Mouse (Mus musculus): ENCODE data around the gene Brox. TPM values are rescaled to one million over a fixed set of nuclear protein-coding genes. Genes with fewer than 3 reads are reported as not detected.
A peak's percentile ranks its signal among the peaks of the same experiment; 100 is the strongest.

Gene Brox
- total and polyA plus RNA-seq, 2 experiments from 2014 or later = 94.1 to 137 TPM

DNA sequence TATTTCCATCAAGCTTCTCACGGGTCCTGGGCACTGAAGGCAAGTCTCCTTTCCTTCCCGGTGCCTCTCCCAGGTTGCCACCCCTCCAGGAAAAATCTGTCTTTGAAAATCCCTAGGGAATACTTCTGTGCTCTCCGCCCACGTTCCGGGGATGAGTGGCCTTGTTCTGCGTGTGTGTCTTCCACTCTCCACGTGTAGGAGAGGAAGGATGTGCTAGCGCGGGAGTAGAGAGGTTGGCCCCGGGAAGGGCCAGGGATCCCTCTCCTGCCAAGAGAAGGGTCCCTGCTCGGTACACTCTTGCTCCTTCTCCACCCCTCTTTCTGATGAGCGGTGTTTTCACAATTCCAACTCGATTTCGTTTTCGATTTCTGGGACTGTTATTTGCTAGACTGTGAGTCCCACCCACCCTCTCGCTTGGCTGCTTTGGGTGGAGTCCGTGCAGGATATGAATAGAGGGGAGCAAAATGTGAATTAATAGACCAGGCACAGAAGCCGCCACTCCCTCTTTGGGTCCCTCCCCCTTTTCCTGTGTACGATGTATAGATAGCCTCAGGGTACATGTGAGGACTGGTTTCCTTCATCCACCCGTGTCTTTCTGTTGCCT lies 919 bp upstream of the Brox start:
- WGBS = 1% methylated on average over 20 of the region's 20 CpGs
- peaks cover 10% of the 10 kb centered on the region for H3K36me3 ChIP-seq (ENCODE audit: insufficient read depth)
- TF ChIP-seq CTCF (IDR thresholded peaks at IDR 0.05; ENCODE audit: low read depth) = no peak
- 0 out of 2 replicates have a peak overlapping the region, but pooled peaks have one; percentile 3 for H3K27ac ChIP-seq (ENCODE audit: low read depth, low read length)
- H3K4me1 ChIP-seq (ENCODE audit: insufficient read depth) = no peaks in the 10 kb centered on the region
- no peaks in the 10 kb centered on the region for H3K27me3 ChIP-seq (ENCODE audit: insufficient read depth, low read length)
- no peaks in the 10 kb centered on the region for H3K9me3 ChIP-seq (ENCODE audit: low read length)
- ATAC-seq = 0 out of 2 replicates have a peak, but pooled peaks have one; percentile 9
- H3K4me2 ChIP-seq (ENCODE audit: low read depth) = peak overlapping the region; percentile 50
- peak overlapping the region; percentile 33 for H3K9ac ChIP-seq
- peak; percentile 57 for DNase-seq
- H3K4me3 ChIP-seq (ENCODE audit: low read depth, low read length) = peak overlapping the region; percentile 53

DNA sequence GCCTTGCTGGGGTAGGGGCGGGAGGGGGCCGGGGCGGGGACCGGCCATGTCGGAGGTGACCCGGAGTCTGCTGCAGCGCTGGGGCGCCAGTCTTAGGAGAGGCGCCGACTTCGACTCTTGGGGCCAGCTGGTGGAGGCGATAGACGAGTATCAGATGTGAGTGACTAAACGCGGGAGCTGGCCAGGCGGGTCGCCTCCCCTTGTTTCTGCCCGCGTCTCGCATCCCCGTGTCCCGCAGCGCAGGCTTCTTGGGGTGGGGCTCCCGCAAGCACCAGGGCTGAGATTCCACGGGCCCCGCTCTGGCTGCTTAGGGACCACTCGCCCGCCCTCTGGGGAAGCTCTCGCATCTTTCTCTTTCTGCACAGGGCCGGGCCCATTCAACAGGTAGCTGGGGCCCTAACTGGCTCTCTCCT lies 410 bp upstream of the Brox start:
- ATAC-seq (peak; percentile 28), DNase-seq (no peak)
- H3K4me2 ChIP-seq (ENCODE audit: low read depth) = peak overlapping the region; percentile 50
- 0 out of 2 replicates have a peak overlapping the region, but pooled peaks have one; percentile 3 for H3K27ac ChIP-seq (ENCODE audit: low read depth, low read length)
- under 1% methylated on average over 30 of the region's 30 CpGs for WGBS
- no peaks in the 10 kb centered on the region for H3K9me3 ChIP-seq (ENCODE audit: low read length)
- H3K4me3 ChIP-seq (ENCODE audit: low read depth, low read length) = peak overlapping the region; percentile 53
- H3K9ac ChIP-seq = peak overlapping the region; percentile 33
- no peak for TF ChIP-seq CTCF (IDR thresholded peaks at IDR 0.05; ENCODE audit: low read depth)
- H3K27me3 ChIP-seq (ENCODE audit: insufficient read depth, low read length) = no peaks in the 10 kb centered on the region
- no peaks in the 10 kb centered on the region for H3K4me1 ChIP-seq (ENCODE audit: insufficient read depth)
- peaks cover 13% of the 10 kb centered on the region for H3K36me3 ChIP-seq (ENCODE audit: insufficient read depth)

DNA sequence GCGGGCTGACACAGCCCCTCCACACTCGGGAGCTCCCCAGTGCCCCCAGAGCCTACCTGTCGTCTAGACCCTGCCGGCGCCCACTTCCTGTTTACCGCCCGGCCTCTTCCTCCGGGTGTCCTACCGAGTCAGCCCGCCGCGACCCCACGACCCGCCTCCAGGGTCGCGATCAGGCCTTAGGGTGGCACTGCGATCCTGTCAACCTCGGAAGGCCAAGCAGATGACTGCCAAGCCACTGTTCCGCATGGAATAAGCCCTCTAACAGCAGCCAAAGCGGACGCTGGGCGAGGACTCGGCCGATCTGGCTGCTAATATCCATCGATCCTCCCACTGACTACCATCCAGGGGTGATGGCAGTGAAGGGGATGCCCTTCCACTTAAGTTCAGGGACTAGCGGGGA lies 604 bp downstream of the Brox start, which contains the start of gene Aida:
Gene Aida, plus strand, starts transcription at position 126 of the 400 bp plus-strand sequence.
- WGBS = under 1% methylated on average over 26 of the region's 26 CpGs

DNA sequence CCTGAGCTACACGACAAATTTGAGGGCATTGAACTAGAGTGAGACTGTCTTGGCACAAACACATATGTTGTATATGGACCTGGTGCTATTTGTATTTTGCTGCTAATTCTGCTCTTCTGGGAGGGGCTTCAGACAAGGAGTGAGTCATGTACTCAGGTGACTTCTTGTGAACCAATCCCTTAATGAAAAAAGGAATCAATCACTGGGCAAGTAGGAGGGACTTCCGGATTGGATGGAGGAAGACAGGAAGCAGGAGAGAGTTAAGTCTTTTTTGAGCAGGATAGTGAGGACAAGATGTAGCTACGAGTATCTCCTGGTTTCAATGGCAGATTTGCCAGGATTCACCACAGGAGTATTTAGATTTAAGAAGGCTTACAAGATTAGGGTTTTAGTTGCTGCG lies 7.5 kb downstream of the Brox start:
- TF ChIP-seq CTCF (IDR thresholded peaks at IDR 0.05; ENCODE audit: low read depth) = no peak
- no peak overlapping the region for H3K4me3 ChIP-seq (ENCODE audit: low read depth, low read length)
- H3K4me2 ChIP-seq (ENCODE audit: low read depth) = no peak overlapping the region
- no peak for ATAC-seq
- peaks cover 78% of the 10 kb centered on the region for H3K36me3 ChIP-seq (ENCODE audit: insufficient read depth)
- H3K27ac ChIP-seq (ENCODE audit: low read depth, low read length) = no peak overlapping the region
- no peak overlapping the region for H3K9ac ChIP-seq
- DNase-seq = no peak
- no peaks in the 10 kb centered on the region for H3K9me3 ChIP-seq (ENCODE audit: low read length)
- H3K27me3 ChIP-seq (ENCODE audit: insufficient read depth, low read length) = no peaks in the 10 kb centered on the region
- WGBS = 88% methylated on average over 4 of the region's 4 CpGs
- no peaks in the 10 kb centered on the region for H3K4me1 ChIP-seq (ENCODE audit: insufficient read depth)

More for the DNA sequence above, 604 bp downstream of the Brox start, which contains the start of gene Aida:
- Histone ChIP-seq H3K9ac (peak within 1 kb of the TSS; percentile 61), H3K9me3 (ENCODE audit: low read length) (no peaks in the 10 kb centered on the region), H3K4me1 (ENCODE audit: insufficient read depth) (no peaks in the 10 kb centered on the region), H3K36me3 (ENCODE audit: insufficient read depth) (peaks cover 21% of the 10 kb centered on the region), H3K27me3 (ENCODE audit: insufficient read depth, low read length) (no peaks in the 10 kb centered on the region), H3K27ac (ENCODE audit: low read depth, low read length) (peak within 1 kb of the TSS; percentile 65), H3K4me2 (ENCODE audit: low read depth) (peak within 1 kb of the TSS; percentile 50), H3K4me3 (ENCODE audit: low read depth, low read length) (peak within 1 kb of the TSS; percentile 53)
- 0 out of 2 replicates have a peak, but pooled peaks have one; percentile 42 for TF ChIP-seq CTCF (IDR thresholded peaks at IDR 0.05; ENCODE audit: low read depth)
- peak; percentile 33 for ATAC-seq
- no peak for DNase-seq

DNA sequence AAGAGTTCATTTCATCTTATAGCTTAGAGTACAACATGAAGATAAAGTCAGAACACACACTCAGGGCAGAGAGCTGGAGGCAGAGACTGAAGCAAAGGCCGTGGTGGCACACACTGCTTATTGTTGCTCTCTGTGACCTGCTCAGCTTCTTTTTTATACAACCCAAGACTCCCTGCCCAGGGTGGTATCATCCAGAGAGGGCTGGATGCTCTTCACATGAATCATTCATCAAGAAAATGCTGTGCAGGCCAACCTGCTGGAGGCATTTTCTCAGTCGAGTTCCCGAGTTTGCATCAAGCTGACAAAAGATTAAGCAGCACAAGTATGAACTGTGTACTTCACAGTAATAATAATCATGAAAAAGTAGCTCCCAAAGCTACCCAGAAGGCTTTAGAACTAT lies 8.7 kb downstream of the Brox start:
- TF ChIP-seq CTCF (IDR thresholded peaks at IDR 0.05; ENCODE audit: low read depth) = no peak
- H3K4me3 ChIP-seq (ENCODE audit: low read depth, low read length) = no peak overlapping the region
- no peak for ATAC-seq
- no peak overlapping the region for H3K27ac ChIP-seq (ENCODE audit: low read depth, low read length)
- 82% methylated on average over 3 of the region's 3 CpGs for WGBS
- H3K4me1 ChIP-seq (ENCODE audit: insufficient read depth) = no peaks in the 10 kb centered on the region
- no peaks in the 10 kb centered on the region for H3K9me3 ChIP-seq (ENCODE audit: low read length)
- H3K9ac ChIP-seq = no peak overlapping the region
- DNase-seq = no peak
- no peak overlapping the region for H3K4me2 ChIP-seq (ENCODE audit: low read depth)
- peaks cover 81% of the 10 kb centered on the region for H3K36me3 ChIP-seq (ENCODE audit: insufficient read depth)
- no peaks in the 10 kb centered on the region for H3K27me3 ChIP-seq (ENCODE audit: insufficient read depth, low read length)

DNA sequence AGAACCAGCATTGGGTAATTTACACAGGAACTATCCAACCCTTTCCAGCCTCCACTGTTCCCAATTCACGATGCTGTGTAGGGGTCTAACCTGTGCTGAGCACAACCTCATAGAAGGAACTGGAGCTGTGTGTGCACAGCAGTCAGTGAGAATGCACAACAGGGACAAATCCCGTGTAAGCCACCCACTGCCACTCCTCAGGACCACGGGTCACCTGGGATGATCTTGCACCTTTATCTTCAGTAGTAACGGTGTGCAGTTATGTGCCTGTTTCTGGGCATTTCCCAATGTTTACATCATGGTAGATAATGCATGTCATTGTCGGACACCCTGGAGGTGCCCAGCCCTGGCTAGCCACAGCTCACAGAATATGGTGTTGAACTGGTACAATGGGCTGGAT lies 21.3 kb downstream of the Brox start:
- no peak for ATAC-seq
- Histone ChIP-seq H3K4me1 (ENCODE audit: insufficient read depth) (no peaks in the 10 kb centered on the region), H3K4me3 (ENCODE audit: low read depth, low read length) (no peak overlapping the region), H3K4me2 (ENCODE audit: low read depth) (no peak overlapping the region), H3K27ac (ENCODE audit: low read depth, low read length) (no peak overlapping the region), H3K36me3 (ENCODE audit: insufficient read depth) (peaks cover 25% of the 10 kb centered on the region), H3K9me3 (ENCODE audit: low read length) (no peaks in the 10 kb centered on the region), H3K27me3 (ENCODE audit: insufficient read depth, low read length) (no peaks in the 10 kb centered on the region), H3K9ac (no peak overlapping the region)
- DNase-seq = no peak
- 79% methylated on average over 5 of the region's 5 CpGs for WGBS
- TF ChIP-seq CTCF (IDR thresholded peaks at IDR 0.05; ENCODE audit: low read depth) = no peak

DNA sequence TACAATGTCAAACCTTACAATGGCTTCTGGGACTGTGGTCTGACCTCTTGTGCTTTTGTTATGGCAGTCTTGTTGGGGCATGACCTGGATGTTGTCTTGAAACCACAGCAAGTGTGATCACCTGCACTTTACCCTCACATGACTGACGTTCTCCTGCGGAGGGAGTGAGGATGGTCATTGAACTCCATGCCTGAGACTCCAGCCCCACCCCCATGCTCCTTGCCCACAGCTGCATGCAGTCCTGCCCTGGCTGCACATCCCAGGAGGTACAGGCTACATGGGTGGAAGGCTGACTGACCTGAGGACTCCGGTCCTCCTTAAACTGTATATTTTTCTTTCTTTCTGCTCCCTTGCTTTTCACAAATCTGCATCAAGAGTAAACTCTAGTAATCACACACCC lies 22.7 kb downstream of the Brox start:
- H3K9me3 ChIP-seq (ENCODE audit: low read length) = no peaks in the 10 kb centered on the region
- no peaks in the 10 kb centered on the region for H3K27me3 ChIP-seq (ENCODE audit: insufficient read depth, low read length)
- H3K9ac ChIP-seq = no peak overlapping the region
- H3K4me2 ChIP-seq (ENCODE audit: low read depth) = no peak overlapping the region
- no peak for TF ChIP-seq CTCF (IDR thresholded peaks at IDR 0.05; ENCODE audit: low read depth)
- no peak overlapping the region for H3K4me3 ChIP-seq (ENCODE audit: low read depth, low read length)
- H3K27ac ChIP-seq (ENCODE audit: low read depth, low read length) = no peak overlapping the region
- DNase-seq (no peak), ATAC-seq (no peak)
- WGBS = 84% methylated on average over 3 of the region's 3 CpGs
- H3K4me1 ChIP-seq (ENCODE audit: insufficient read depth) = no peaks in the 10 kb centered on the region
- H3K36me3 ChIP-seq (ENCODE audit: insufficient read depth) = peaks cover 15% of the 10 kb centered on the region

All from forebrain, postnatal 0 days (tissue).